Mouse (Mus musculus): ENCODE results near the gene Nell2.

The Nell2 gene

GRCm38 (mm10) chr15:95334323-95335296, 193.7 kb downstream of the Nell2 start:
- DNase-seq (ENCODE audit: low read depth) = no peak

GRCm38 (mm10) chr15:95333229-95333628, 195.1 kb downstream of the Nell2 start:
- no peak for DNase-seq (ENCODE audit: low read depth)

GRCm38 (mm10) chr15:95330926-95331325, 197.4 kb downstream of the Nell2 start:
- DNase-seq (ENCODE audit: low read depth) = no peak

GRCm38 (mm10) chr15:95322744-95323143, 205.6 kb downstream of the Nell2 start:
- no peak for DNase-seq (ENCODE audit: low read depth)

GRCm38 (mm10) chr15:95316626-95317025, 211.7 kb downstream of the Nell2 start:
- DNase-seq (ENCODE audit: low read depth) = no peak

GRCm38 (mm10) chr15:95314808-95315145, 213.6 kb downstream of the Nell2 start:
- DNase-seq (ENCODE audit: low read depth) = no peak

- DNase-seq (ENCODE audit: low read depth) = no peak
These were observed 214.1 kb downstream of the Nell2 start for GRCm38 (mm10) chr15:95314121-95314807.

- no peak for DNase-seq (ENCODE audit: low read depth)
These were observed 215.1 kb downstream of the Nell2 start for GRCm38 (mm10) chr15:95313286-95313685.

- DNase-seq (ENCODE audit: low read depth) = no peak
These were observed 224.3 kb downstream of the Nell2 start for GRCm38 (mm10) chr15:95304102-95304501.

- no peak for DNase-seq (ENCODE audit: low read depth)
These were observed 231.8 kb downstream of the Nell2 start for GRCm38 (mm10) chr15:95296561-95296960.

- no peak for DNase-seq (ENCODE audit: low read depth)
These were observed 239.3 kb downstream of the Nell2 start for GRCm38 (mm10) chr15:95289047-95289446.

- no peak for DNase-seq (ENCODE audit: low read depth)
These were observed 243.2 kb downstream of the Nell2 start for GRCm38 (mm10) chr15:95285199-95285598.

GRCm38 (mm10) chr15:95280986-95281385, 247.4 kb downstream of the Nell2 start:
- no peak for DNase-seq (ENCODE audit: low read depth)

GRCm38 (mm10) chr15:95278001-95278400, 250.4 kb downstream of the Nell2 start:
- DNase-seq (ENCODE audit: low read depth) = no peak

GRCm38 (mm10) chr15:95276556-95276955, 251.8 kb downstream of the Nell2 start:
- DNase-seq (ENCODE audit: low read depth) = peak; percentile 42

GRCm38 (mm10) chr15:95275553-95275952, 252.8 kb downstream of the Nell2 start:
- no peak for DNase-seq (ENCODE audit: low read depth)

- no peak for DNase-seq (ENCODE audit: low read depth)
These were observed 255.1 kb downstream of the Nell2 start for GRCm38 (mm10) chr15:95273236-95273635.

- DNase-seq (ENCODE audit: low read depth) = no peak
These were observed 256.2 kb downstream of the Nell2 start for GRCm38 (mm10) chr15:95272167-95272566.

- no peak for DNase-seq (ENCODE audit: low read depth)
These were observed 268.5 kb downstream of the Nell2 start for GRCm38 (mm10) chr15:95259671-95260450.

- no peak for DNase-seq (ENCODE audit: low read depth)
These were observed 271.2 kb downstream of the Nell2 start for GRCm38 (mm10) chr15:95257131-95257530.

- DNase-seq (ENCODE audit: low read depth) = no peak
These were observed 282.8 kb downstream of the Nell2 start for GRCm38 (mm10) chr15:95245516-95245915.

GRCm38 (mm10) chr15:95243876-95244275, 284.5 kb downstream of the Nell2 start:
- no peak for DNase-seq (ENCODE audit: low read depth)
